Mouse (Mus musculus): Measurements from ENCODE around the gene Mfsd4b3.

GRCm38 (mm10) chr10:39960441-39960822 lies 479 bp upstream of the Mfsd4b3 start:
- TF ChIP-seq EP300 (IDR thresholded peaks at IDR 0.05; ENCODE audit: insufficient read depth, low read depth, low read length), result no peak
- no peak for TF ChIP-seq CTCF (IDR thresholded peaks at IDR 0.05; ENCODE audit: low read depth, low read length)

Data from ES-Bruce4 (cell line).